Mouse (Mus musculus) liver, postnatal 0 days (tissue): ENCODE measurements around the gene Nfkbie. TPM values are rescaled to one million over a fixed set of nuclear protein-coding genes. Genes with fewer than 3 reads are reported as not detected.

Source experiments
- ATAC-seq: fragments of 200-750 bp; cut with Nextera tagmentation; 2 replicates; pipeline ENCODE4 v1.8.0; 2017; ENCODE audit warnings: mild to moderate bottlenecking, moderate library complexity
- DNase-seq: peaks from one replicate; pipeline ENCODE4 v3.0.0-alpha.2; 2016
- H3K27ac ChIP-seq: fragments of 300-500 bp; sonication (generic); 2 replicates; pipeline ENCODE4 v1.5.1; 2014; ENCODE audit warnings: antibody characterized with exemption, moderate library complexity, mild to moderate bottlenecking, low read depth
- H3K27me3 ChIP-seq: fragments of 300-500 bp; sonication (generic); 2 replicates; pipeline ENCODE4 v1.6.1; 2014; ENCODE audit warnings: low read length, control low read depth, mixed read lengths; ENCODE audit not compliant: insufficient read depth
- H3K36me3 ChIP-seq: fragments of 300-500 bp; sonication (generic); replicated peaks from 2 replicates; pipeline ENCODE4 v1.6.1; 2014; ENCODE audit warnings: mild to moderate bottlenecking, control low read depth, low read length, moderate library complexity, mixed read lengths; ENCODE audit not compliant: insufficient read depth
- H3K4me1 ChIP-seq: fragments of 300-500 bp; sonication (generic); 2 replicates; pipeline ENCODE4 v1.6.1; 2014; ENCODE audit warnings: antibody characterized with exemption, mild to moderate bottlenecking, control low read depth; ENCODE audit not compliant: insufficient read depth
- H3K4me2 ChIP-seq: fragments of 300-500 bp; sonication (generic); 2 replicates; pipeline ENCODE4 v1.6.1; 2014; ENCODE audit warnings: low read depth, mild to moderate bottlenecking, low read length, moderate library complexity, mixed read lengths
- H3K4me3 ChIP-seq: fragments of 300-500 bp; sonication (generic); 2 replicates; pipeline ENCODE4 v1.5.1; 2014; ENCODE audit warnings: low read depth, low read length
- H3K9ac ChIP-seq: fragments of 300-500 bp; sonication (generic); replicated peaks from 2 replicates; pipeline ENCODE4 v1.6.1; 2014; ENCODE audit warnings: mild to moderate bottlenecking, moderate library complexity
- H3K9me3 ChIP-seq: fragments of 300-500 bp; sonication (generic); 2 replicates; pipeline ENCODE4 v1.6.1; 2016; ENCODE audit warnings: mild to moderate bottlenecking, control low read depth, low read length, mixed read lengths
- CTCF ChIP-seq: sonication (generic); IDR thresholded peaks from 2 replicates; pipeline ENCODE4 v1.5.1; 2016; ENCODE audit warnings: antibody characterized with exemption, low read depth
- EP300 ChIP-seq: IDR thresholded peaks from 2 replicates; pipeline ENCODE4 v1.6.1; 2016; ENCODE audit warnings: antibody characterized with exemption, low read depth, mild to moderate bottlenecking
- WGBS: fragments of 180-500 bp; shearing (Covaris S2); extraction: QIAGEN DNeasy Blood & Tissue Kit; methylation state at CpG from one replicate; pipeline ENCODE4 v1.1.7; 2014; ENCODE audit not compliant: insufficient replicate concordance; 5-methylcytosine and 5-hydroxymethylcytosine counted together
- polyA plus RNA-seq: library from polyadenylated mRNA; unstranded; fragments of >200 nt; fragmentation: Nextera tagmentation; extraction: Ambion mirVana; gene quantifications from 2 replicates; pipeline ENCODE4 v1.2.1, GENCODE M21; 2015

The Nfkbie gene
- polyA plus RNA-seq, 1 experiment from 2014 or later = 2.8 TPM

GRCm38 (mm10) chr17:45545278-45545961 lies 10.1 kb upstream of the Nfkbie start:
- Histone ChIP-seq H3K4me3 (peak overlapping the region; percentile 6; the same call in 1 of the 2 replicates), H3K27me3 (peaks cover 88% of the 10 kb centered on the region), H3K4me1 (peaks cover 10% of the 10 kb centered on the region), H3K4me2 (peak overlapping the region; percentile 18; the same call in 1 of the 2 replicates), H3K27ac (no peak overlapping the region), H3K9me3 (no peaks in the 10 kb centered on the region), H3K9ac (no peak overlapping the region), H3K36me3 (no peaks in the 10 kb centered on the region)
- ATAC-seq (no peak), DNase-seq (no peak)
- WGBS = 4% methylated on average over 74 of the region's 74 CpGs
- TF ChIP-seq EP300 (no peak), CTCF (no peak)

GRCm38 (mm10) chr17:45546941-45547340 lies 8.6 kb upstream of the Nfkbie start:
- WGBS = 68% methylated on average over 16 of the region's 16 CpGs
- no peaks in the 10 kb centered on the region for H3K36me3 ChIP-seq
- DNase-seq (no peak), ATAC-seq (no peak)
- no peak overlapping the region for H3K27ac ChIP-seq
- no peaks in the 10 kb centered on the region for H3K9me3 ChIP-seq
- peaks cover 10% of the 10 kb centered on the region for H3K4me1 ChIP-seq
- H3K27me3 ChIP-seq = peaks cover 87% of the 10 kb centered on the region
- no peak overlapping the region for H3K4me2 ChIP-seq
- TF ChIP-seq CTCF = no peak
- TF ChIP-seq EP300 = no peak
- H3K4me3 ChIP-seq = no peak overlapping the region
- no peak overlapping the region for H3K9ac ChIP-seq

- ATAC-seq (no peak), DNase-seq (no peak)
- no peak for TF ChIP-seq EP300
- TF ChIP-seq CTCF = no peak
- peaks cover 10% of the 10 kb centered on the region for H3K4me1 ChIP-seq
- H3K36me3 ChIP-seq = no peaks in the 10 kb centered on the region
- H3K27ac ChIP-seq = no peak overlapping the region
- H3K9me3 ChIP-seq = no peaks in the 10 kb centered on the region
- 60% methylated on average over 5 of the region's 5 CpGs for WGBS
- H3K9ac ChIP-seq = no peak overlapping the region
- no peak overlapping the region for H3K4me2 ChIP-seq
- peaks cover 83% of the 10 kb centered on the region for H3K27me3 ChIP-seq
- H3K4me3 ChIP-seq = no peak overlapping the region
These were observed 7.9 kb upstream of the Nfkbie start for GRCm38 (mm10) chr17:45547461-45548190.

DNA sequence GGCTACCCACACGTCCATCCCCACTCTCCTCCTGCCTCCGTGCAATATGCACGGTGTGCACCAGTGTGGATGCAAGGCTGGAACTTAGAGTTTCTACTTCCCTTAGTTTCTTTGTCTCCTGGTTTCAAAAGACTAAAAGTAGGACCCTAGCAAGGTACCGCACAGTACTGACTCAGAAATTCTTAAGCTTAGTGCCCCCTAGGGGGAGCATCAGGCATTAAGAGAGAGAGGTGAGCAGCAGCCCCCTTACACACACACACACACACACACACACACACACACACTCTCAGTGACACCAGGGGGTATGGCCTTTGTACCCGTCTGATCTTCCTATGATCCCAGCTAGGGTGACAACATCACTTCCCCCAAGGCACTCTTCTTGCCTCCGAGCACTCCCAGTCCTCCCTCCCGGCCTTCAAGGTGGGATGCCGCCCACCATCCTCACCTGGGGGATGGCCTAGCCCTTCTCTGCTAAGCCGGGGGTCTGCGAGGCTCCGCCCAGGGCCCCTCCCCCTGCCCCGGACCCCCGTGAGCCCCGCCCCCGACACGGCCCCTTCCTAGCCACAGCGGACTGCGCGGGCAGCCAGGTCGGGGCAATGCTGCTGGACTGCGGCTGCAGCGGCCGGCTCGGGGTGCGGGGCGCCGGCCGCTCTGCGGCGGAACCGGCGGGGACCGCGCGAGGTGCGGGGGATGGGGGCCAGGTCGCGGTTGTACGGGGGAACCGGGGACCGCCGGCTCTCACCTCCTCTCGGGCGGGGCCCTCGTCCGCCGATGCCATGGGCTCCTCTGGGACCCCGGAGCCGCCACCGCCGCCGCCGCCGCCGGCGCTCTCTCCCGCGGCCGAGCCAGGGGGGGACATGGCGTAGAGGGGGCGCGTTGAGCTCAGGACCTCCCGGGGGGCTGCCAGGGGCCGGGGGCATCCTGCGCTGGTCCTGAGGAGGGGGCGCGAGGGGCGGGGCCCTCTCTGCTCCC lies 6.7 kb upstream of the Nfkbie start:
- DNase-seq = no peak
- Histone ChIP-seq H3K4me1 (peaks cover 10% of the 10 kb centered on the region), H3K4me3 (peak overlapping the region; percentile 50), H3K9ac (0 out of 2 replicates have a peak overlapping the region, but pooled peaks have one; percentile 26), H3K9me3 (no peaks in the 10 kb centered on the region), H3K27ac (no peak overlapping the region), H3K36me3 (no peaks in the 10 kb centered on the region), H3K27me3 (peaks cover 78% of the 10 kb centered on the region), H3K4me2 (peak overlapping the region; percentile 76)
- TF ChIP-seq CTCF = peak; percentile 29; the same call in 1 of the 2 replicates
- no peak for TF ChIP-seq EP300
- WGBS = 8% methylated on average over 35 of the region's 68 CpGs
- ATAC-seq = no peak

DNA sequence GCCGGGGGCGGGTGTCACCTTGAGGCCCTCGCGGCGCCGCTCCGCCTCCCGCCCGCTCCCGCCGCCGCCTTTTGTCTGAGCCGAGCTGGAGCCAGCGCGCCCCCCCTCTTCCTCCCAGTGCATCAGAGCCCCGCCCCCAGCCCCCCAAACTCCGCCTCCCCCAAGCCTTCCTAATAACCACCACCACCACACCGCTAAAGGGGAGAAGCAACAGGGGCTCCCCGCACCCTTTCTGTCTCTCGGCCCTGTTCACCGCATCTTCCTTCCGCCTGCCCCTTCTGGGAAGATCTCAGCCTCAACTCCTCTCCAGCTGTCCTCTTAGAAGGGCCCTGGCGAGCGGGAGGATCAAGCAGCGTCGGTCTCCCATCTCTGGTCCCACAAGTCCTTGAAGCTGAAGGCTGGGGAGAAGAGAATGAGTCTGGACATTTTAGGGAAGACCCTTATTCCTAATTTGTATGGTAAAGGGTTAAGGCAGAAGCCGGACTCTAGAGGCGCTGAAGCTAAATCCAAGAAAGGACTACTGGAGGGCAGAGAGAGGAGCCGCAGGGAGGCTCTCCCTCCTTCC lies 5.8 kb upstream of the Nfkbie start, which contains the start of gene Tmem151b:
Gene Tmem151b, minus strand, starts transcription at position 61 of the 565 bp plus-strand sequence.
- Histone ChIP-seq H3K27ac (no peak within 1 kb of the TSS), H3K9ac (0 out of 2 replicates have a peak within 1 kb of the TSS, but pooled peaks have one; percentile 26), H3K36me3 (no peaks in the 10 kb centered on the region), H3K9me3 (no peaks in the 10 kb centered on the region), H3K27me3 (peaks cover 69% of the 10 kb centered on the region), H3K4me2 (peak within 1 kb of the TSS; percentile 76), H3K4me1 (peaks cover 10% of the 10 kb centered on the region), H3K4me3 (peak within 1 kb of the TSS; percentile 50)
- ATAC-seq (no peak), DNase-seq (no peak)
- no peak for TF ChIP-seq EP300
- no peak for TF ChIP-seq CTCF
- 6% methylated on average over 12 of the region's 29 CpGs for WGBS
